Mouse (Mus musculus) liver, adult 2 months (tissue): ENCODE results near the gene Itgb4.

Source experiments
- CTCF ChIP-seq: fragments of 200-500 bp; IDR thresholded peaks from 2 replicates; pipeline ENCODE4 v1.5.1; 2011; ENCODE audit warnings: low read depth, low read length, control low read depth
- POLR2A ChIP-seq: fragments of 200-500 bp; IDR thresholded peaks from 2 replicates; pipeline ENCODE4 v1.6.1; 2011; ENCODE audit warnings: low read length, control low read depth; ENCODE audit not compliant: insufficient read depth; ENCODE audit errors: extremely low read depth

DNA sequence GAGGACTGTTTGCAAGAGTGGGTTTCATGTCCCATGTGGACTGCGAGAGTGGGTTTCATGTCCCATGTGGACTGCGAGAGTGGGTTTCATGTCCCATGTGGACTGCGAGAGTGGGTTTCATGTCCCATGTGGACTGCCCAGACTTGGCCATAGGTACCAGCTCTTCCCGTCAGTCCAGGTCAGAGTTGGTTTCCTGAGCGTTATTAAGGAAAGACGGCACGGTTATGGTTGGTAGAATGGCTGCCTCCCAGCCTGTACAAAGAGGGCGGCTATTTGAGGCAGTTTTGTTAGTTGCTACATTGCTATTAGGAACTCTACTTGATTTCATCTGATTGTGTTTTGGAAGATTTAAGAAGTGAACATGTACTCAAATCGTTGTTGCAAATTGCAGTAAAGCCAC lies 63.3 kb downstream of the Itgb4 start:
- TF ChIP-seq CTCF (no peak), POLR2A (no peak)
